Mouse (Mus musculus): ENCODE data around the gene Zfp839. TPM values are rescaled to one million over a fixed set of nuclear protein-coding genes. Genes with fewer than 3 reads are reported as not detected.

The Zfp839 gene
- polyA plus RNA-seq, 2 experiments = 0.62 to 1.9 TPM

- H3K4me1 ChIP-seq (replicated peaks; ENCODE audit: control insufficient read depth in 2 of 2, insufficient read depth in 2 of 2, low read length in 1 of 2) = peaks cover 0 to 7% of the 10 kb centered on the region in 2 experiments; a peak in 2 of 4 replicates
- no peak overlapping the region for H3K27ac ChIP-seq
- H3K4me2 ChIP-seq (ENCODE audit: low read depth) = no peak overlapping the region
- DNase-seq (ENCODE audit: low read depth in 3 of 3, low spot score in 3 of 3) = no peak
- no peak overlapping the region for H3K9ac ChIP-seq (replicated peaks)
- ATAC-seq (ENCODE audit: insufficient read depth) = no peak
- no peaks in the 10 kb centered on the region for H3K27me3 ChIP-seq (ENCODE audit: control insufficient read depth, insufficient read depth, low read length)
- no peak for TF ChIP-seq CTCF (IDR thresholded peaks at IDR 0.05; ENCODE audit: low read depth)
- TF ChIP-seq EP300 (IDR thresholded peaks at IDR 0.05; ENCODE audit: low read depth) = no peak
- H3K4me3 ChIP-seq (ENCODE audit: insufficient read depth in 1 of 2, low read depth in 2 of 2, low read length in 2 of 2) = no peak overlapping the region
- no peaks in the 10 kb centered on the region for H3K36me3 ChIP-seq (replicated peaks; ENCODE audit: control insufficient read depth, insufficient read depth, low read depth)
- no peaks in the 10 kb centered on the region for H3K9me3 ChIP-seq (ENCODE audit: control insufficient read depth, low read length)
These were observed 10.2 kb downstream of the Zfp839 start for GRCm38 (mm10) chr12:110860293-110860692.

GRCm38 (mm10) chr12:110861256-110861655 lies 11.2 kb downstream of the Zfp839 start:
- Histone ChIP-seq H3K27ac (no peak overlapping the region), H3K36me3 (replicated peaks; ENCODE audit: control insufficient read depth, insufficient read depth, low read depth) (no peaks in the 10 kb centered on the region), H3K9me3 (ENCODE audit: control insufficient read depth, low read length) (no peaks in the 10 kb centered on the region), H3K4me1 (replicated peaks; ENCODE audit: control insufficient read depth in 2 of 2, insufficient read depth in 2 of 2, low read length in 1 of 2) (peaks cover 0 to 5% of the 10 kb centered on the region in 2 experiments; a peak in 1 of 4 replicates), H3K9ac (replicated peaks) (no peak overlapping the region), H3K27me3 (ENCODE audit: control insufficient read depth, insufficient read depth, low read length) (no peaks in the 10 kb centered on the region), H3K4me2 (ENCODE audit: low read depth) (no peak overlapping the region), H3K4me3 (ENCODE audit: insufficient read depth in 1 of 2, low read depth in 2 of 2, low read length in 2 of 2) (no peak overlapping the region)
- no peak for ATAC-seq (ENCODE audit: insufficient read depth)
- DNase-seq (ENCODE audit: low read depth in 3 of 3, low spot score in 3 of 3) = no peak
- 62% methylated on average over 7 of the region's 7 CpGs for WGBS (ENCODE audit: insufficient replicate concordance)
- no peak for TF ChIP-seq CTCF (IDR thresholded peaks at IDR 0.05; ENCODE audit: low read depth)
- no peak for TF ChIP-seq EP300 (IDR thresholded peaks at IDR 0.05; ENCODE audit: low read depth)

- no peaks in the 10 kb centered on the region for H3K36me3 ChIP-seq (replicated peaks; ENCODE audit: control insufficient read depth, insufficient read depth, low read depth)
- ATAC-seq (ENCODE audit: insufficient read depth) (no peak), DNase-seq (ENCODE audit: low read depth in 3 of 3, low spot score in 3 of 3) (no peak)
- no peak overlapping the region for H3K27ac ChIP-seq
- H3K4me2 ChIP-seq (ENCODE audit: low read depth) = no peak overlapping the region
- H3K27me3 ChIP-seq (ENCODE audit: control insufficient read depth, insufficient read depth, low read length) = no peaks in the 10 kb centered on the region
- TF ChIP-seq CTCF (IDR thresholded peaks at IDR 0.05; ENCODE audit: low read depth) (no peak), EP300 (IDR thresholded peaks at IDR 0.05; ENCODE audit: low read depth) (no peak)
- H3K4me1 ChIP-seq (replicated peaks; ENCODE audit: control insufficient read depth in 2 of 2, insufficient read depth in 2 of 2, low read length in 1 of 2) = peaks cover 0 to 7% of the 10 kb centered on the region in 2 experiments; a peak in 1 of 4 replicates
- H3K9ac ChIP-seq (replicated peaks) = no peak overlapping the region
- H3K9me3 ChIP-seq (ENCODE audit: control insufficient read depth, low read length) = no peaks in the 10 kb centered on the region
- WGBS (ENCODE audit: insufficient replicate concordance) = 86% methylated on average over 6 of the region's 6 CpGs
- H3K4me3 ChIP-seq (ENCODE audit: insufficient read depth in 1 of 2, low read depth in 2 of 2, low read length in 2 of 2) = no peak overlapping the region
These were observed 14.0 kb downstream of the Zfp839 start for GRCm38 (mm10) chr12:110864008-110864407.

- TF ChIP-seq EP300 (IDR thresholded peaks at IDR 0.05; ENCODE audit: low read depth) (no peak), CTCF (IDR thresholded peaks at IDR 0.05; ENCODE audit: low read depth) (no peak)
- no peaks in the 10 kb centered on the region for H3K36me3 ChIP-seq (replicated peaks; ENCODE audit: control insufficient read depth, insufficient read depth, low read depth)
- no peaks in the 10 kb centered on the region for H3K27me3 ChIP-seq (ENCODE audit: control insufficient read depth, insufficient read depth, low read length)
- 67% methylated on average over 5 of the region's 6 CpGs for WGBS (ENCODE audit: insufficient replicate concordance)
- DNase-seq (ENCODE audit: low read depth in 3 of 3, low spot score in 3 of 3) (no peak), ATAC-seq (ENCODE audit: insufficient read depth) (0 out of 2 replicates have a peak, but pooled peaks have one; percentile 16)
- no peak overlapping the region for H3K4me3 ChIP-seq (ENCODE audit: insufficient read depth in 1 of 2, low read depth in 2 of 2, low read length in 2 of 2)
- no peak overlapping the region for H3K4me2 ChIP-seq (ENCODE audit: low read depth)
- no peaks in the 10 kb centered on the region for H3K9me3 ChIP-seq (ENCODE audit: control insufficient read depth, low read length)
- no peak overlapping the region for H3K27ac ChIP-seq
- H3K4me1 ChIP-seq (replicated peaks; ENCODE audit: control insufficient read depth in 2 of 2, insufficient read depth in 2 of 2, low read length in 1 of 2) = peaks cover 12 to 18% of the 10 kb centered on the region in 2 experiments
- H3K9ac ChIP-seq (replicated peaks) = no peak overlapping the region
These were observed 15.5 kb downstream of the Zfp839 start for GRCm38 (mm10) chr12:110865571-110865970.

GRCm38 (mm10) chr12:110865989-110866388 lies 15.9 kb downstream of the Zfp839 start:
- no peak overlapping the region for H3K9ac ChIP-seq (replicated peaks)
- H3K4me1 ChIP-seq (replicated peaks; ENCODE audit: control insufficient read depth in 2 of 2, insufficient read depth in 2 of 2, low read length in 1 of 2) = peaks cover 13 to 22% of the 10 kb centered on the region in 2 experiments
- H3K9me3 ChIP-seq (ENCODE audit: control insufficient read depth, low read length) = no peaks in the 10 kb centered on the region
- 77% methylated on average over 10 of the region's 10 CpGs for WGBS (ENCODE audit: insufficient replicate concordance)
- DNase-seq (ENCODE audit: low read depth in 3 of 3, low spot score in 3 of 3) (no peak), ATAC-seq (ENCODE audit: insufficient read depth) (no peak)
- H3K27ac ChIP-seq = no peak overlapping the region
- H3K36me3 ChIP-seq (replicated peaks; ENCODE audit: control insufficient read depth, insufficient read depth, low read depth) = no peaks in the 10 kb centered on the region
- no peak overlapping the region for H3K4me3 ChIP-seq (ENCODE audit: insufficient read depth in 1 of 2, low read depth in 2 of 2, low read length in 2 of 2)
- H3K27me3 ChIP-seq (ENCODE audit: control insufficient read depth, insufficient read depth, low read length) = no peaks in the 10 kb centered on the region
- no peak overlapping the region for H3K4me2 ChIP-seq (ENCODE audit: low read depth)
- TF ChIP-seq EP300 (IDR thresholded peaks at IDR 0.05; ENCODE audit: low read depth) (no peak), CTCF (IDR thresholded peaks at IDR 0.05; ENCODE audit: low read depth) (no peak)

Data from liver, embryonic 14.5 days (tissue).